Mouse (Mus musculus): ENCODE data around the gene 9530077C05Rik.

- TF ChIP-seq CTCF (IDR thresholded peaks at IDR 0.05; ENCODE audit: low read depth) (no peak), EP300 (IDR thresholded peaks at IDR 0.05; ENCODE audit: low read depth) (no peak)
Measured at GRCm38 (mm10) chr9:22443157-22443556, 31.8 kb downstream of the 9530077C05Rik start.

All from liver, embryonic 14.5 days (tissue).